Mouse (Mus musculus): ENCODE results near the gene Trim63. TPM values are rescaled to one million over a fixed set of nuclear protein-coding genes. Genes with fewer than 3 reads are reported as not detected.

Gene Trim63
- polyA plus RNA-seq, 1 experiment = 0.07 TPM

- Histone ChIP-seq H3K4me1 (ENCODE audit: control insufficient read depth, insufficient read depth, low read length) (no peaks in the 10 kb centered on the region), H3K4me3 (replicated peaks; ENCODE audit: insufficient read depth, low read depth, low read length) (no peak overlapping the region), H3K27ac (ENCODE audit: insufficient read depth, low read length) (no peak overlapping the region), H3K27me3 (ENCODE audit: control insufficient read depth, insufficient read depth, low read length) (no peaks in the 10 kb centered on the region)
- no peak for DNase-seq
- TF ChIP-seq CTCF (IDR thresholded peaks at IDR 0.05; ENCODE audit: borderline replicate concordance, insufficient read depth, low read depth, low read length) (no peak), POLR2A (IDR thresholded peaks at IDR 0.05; ENCODE audit: borderline replicate concordance, insufficient read depth, low read length) (no peak)
- 20% methylated on average over 9 of the region's 9 CpGs for WGBS
These were observed 47.7 kb downstream of the Trim63 start for GRCm38 (mm10) chr4:134362586-134362985.

- Histone ChIP-seq H3K4me3 (replicated peaks; ENCODE audit: insufficient read depth, low read depth, low read length) (no peak overlapping the region), H3K27me3 (ENCODE audit: control insufficient read depth, insufficient read depth, low read length) (no peaks in the 10 kb centered on the region), H3K4me1 (ENCODE audit: control insufficient read depth, insufficient read depth, low read length) (no peaks in the 10 kb centered on the region), H3K27ac (ENCODE audit: insufficient read depth, low read length) (no peak overlapping the region)
- DNase-seq = no peak
- TF ChIP-seq POLR2A (IDR thresholded peaks at IDR 0.05; ENCODE audit: borderline replicate concordance, insufficient read depth, low read length) = no peak
- WGBS = 41% methylated on average over 5 of the region's 5 CpGs
These were observed 50.4 kb downstream of the Trim63 start for GRCm38 (mm10) chr4:134365280-134365679.

- peak in 1 of 2 experiments; percentile 30 for DNase-seq
- Histone ChIP-seq H3K27ac (ENCODE audit: insufficient read depth, low read length) (no peak overlapping the region), H3K4me3 (replicated peaks; ENCODE audit: insufficient read depth, low read depth, low read length) (peak overlapping the region; percentile 66), H3K4me1 (ENCODE audit: control insufficient read depth, insufficient read depth, low read length) (peaks cover 5% of the 10 kb centered on the region; the same call in 1 of the 2 replicates), H3K27me3 (ENCODE audit: control insufficient read depth, insufficient read depth, low read length) (no peaks in the 10 kb centered on the region)
- TF ChIP-seq POLR2A (IDR thresholded peaks at IDR 0.05; ENCODE audit: borderline replicate concordance, insufficient read depth, low read length) (no peak), CTCF (IDR thresholded peaks at IDR 0.05; ENCODE audit: borderline replicate concordance, insufficient read depth, low read depth, low read length) (no peak)
- WGBS = 4% methylated on average over 18 of the region's 18 CpGs
These were observed 55.8 kb downstream of the Trim63 start for GRCm38 (mm10) chr4:134370649-134371221.

GRCm38 (mm10) chr4:134371316-134371855, 56.5 kb downstream of the Trim63 start:
- Histone ChIP-seq H3K4me3 (replicated peaks; ENCODE audit: insufficient read depth, low read depth, low read length) (peak overlapping the region; percentile 66), H3K4me1 (ENCODE audit: control insufficient read depth, insufficient read depth, low read length) (peaks cover 5% of the 10 kb centered on the region; the same call in 1 of the 2 replicates), H3K27ac (ENCODE audit: insufficient read depth, low read length) (no peak overlapping the region), H3K27me3 (ENCODE audit: control insufficient read depth, insufficient read depth, low read length) (no peaks in the 10 kb centered on the region)
- 0% methylated on average over 17 of the region's 17 CpGs for WGBS
- TF ChIP-seq CTCF (IDR thresholded peaks at IDR 0.05; ENCODE audit: borderline replicate concordance, insufficient read depth, low read depth, low read length) = no peak
- no peak for TF ChIP-seq POLR2A (IDR thresholded peaks at IDR 0.05; ENCODE audit: borderline replicate concordance, insufficient read depth, low read length)
- peak; percentile 33 to 54 for DNase-seq

GRCm38 (mm10) chr4:134372294-134372747, 57.4 kb downstream of the Trim63 start:
- under 1% methylated on average over 16 of the region's 16 CpGs for WGBS
- Histone ChIP-seq H3K27me3 (ENCODE audit: control insufficient read depth, insufficient read depth, low read length) (no peaks in the 10 kb centered on the region), H3K27ac (ENCODE audit: insufficient read depth, low read length) (no peak overlapping the region), H3K4me1 (ENCODE audit: control insufficient read depth, insufficient read depth, low read length) (peaks cover 5% of the 10 kb centered on the region; the same call in 1 of the 2 replicates), H3K4me3 (replicated peaks; ENCODE audit: insufficient read depth, low read depth, low read length) (peak overlapping the region; percentile 66)
- peak; percentile 86 to 88 for DNase-seq
- TF ChIP-seq POLR2A (IDR thresholded peaks at IDR 0.05; ENCODE audit: borderline replicate concordance, insufficient read depth, low read length) = peak; percentile 24; the same call in 1 of the 2 replicates
- no peak for TF ChIP-seq CTCF (IDR thresholded peaks at IDR 0.05; ENCODE audit: borderline replicate concordance, insufficient read depth, low read depth, low read length)

- 66% methylated on average over 8 of the region's 8 CpGs for WGBS
- H3K4me1 ChIP-seq (ENCODE audit: control insufficient read depth, insufficient read depth, low read length) = peaks cover 5% of the 10 kb centered on the region; the same call in 1 of the 2 replicates
- no peak for DNase-seq
- no peak overlapping the region for H3K27ac ChIP-seq (ENCODE audit: insufficient read depth, low read length)
- no peak for TF ChIP-seq CTCF (IDR thresholded peaks at IDR 0.05; ENCODE audit: borderline replicate concordance, insufficient read depth, low read depth, low read length)
- TF ChIP-seq POLR2A (IDR thresholded peaks at IDR 0.05; ENCODE audit: borderline replicate concordance, insufficient read depth, low read length) = no peak
- no peaks in the 10 kb centered on the region for H3K27me3 ChIP-seq (ENCODE audit: control insufficient read depth, insufficient read depth, low read length)
- H3K4me3 ChIP-seq (replicated peaks; ENCODE audit: insufficient read depth, low read depth, low read length) = no peak overlapping the region
These were observed 58.4 kb downstream of the Trim63 start for GRCm38 (mm10) chr4:134373295-134373694.

GRCm38 (mm10) chr4:134374306-134374705, 59.4 kb downstream of the Trim63 start:
- 61% methylated on average over 1 of the region's 1 CpGs for WGBS

GRCm38 (mm10) chr4:134378089-134378615, 63.2 kb downstream of the Trim63 start:
- H3K4me3 ChIP-seq (replicated peaks; ENCODE audit: insufficient read depth, low read depth, low read length) = no peak overlapping the region
- no peak overlapping the region for H3K27ac ChIP-seq (ENCODE audit: insufficient read depth, low read length)
- H3K4me1 ChIP-seq (ENCODE audit: control insufficient read depth, insufficient read depth, low read length) = no peaks in the 10 kb centered on the region
- no peak for DNase-seq
- no peaks in the 10 kb centered on the region for H3K27me3 ChIP-seq (ENCODE audit: control insufficient read depth, insufficient read depth, low read length)
- WGBS = 49% methylated on average over 10 of the region's 10 CpGs
- no peak for TF ChIP-seq POLR2A (IDR thresholded peaks at IDR 0.05; ENCODE audit: borderline replicate concordance, insufficient read depth, low read length)

More at GRCm38 (mm10) chr4:134374306-134374705, 59.4 kb downstream of the Trim63 start:
- no peak for DNase-seq
- Histone ChIP-seq H3K27ac (ENCODE audit: insufficient read depth, low read length) (no peak overlapping the region), H3K4me3 (replicated peaks; ENCODE audit: insufficient read depth, low read depth, low read length) (no peak overlapping the region), H3K4me1 (ENCODE audit: control insufficient read depth, insufficient read depth, low read length) (peaks cover 5% of the 10 kb centered on the region; the same call in 1 of the 2 replicates), H3K27me3 (ENCODE audit: control insufficient read depth, insufficient read depth, low read length) (no peaks in the 10 kb centered on the region)
- TF ChIP-seq POLR2A (IDR thresholded peaks at IDR 0.05; ENCODE audit: borderline replicate concordance, insufficient read depth, low read length) = no peak
- TF ChIP-seq CTCF (IDR thresholded peaks at IDR 0.05; ENCODE audit: borderline replicate concordance, insufficient read depth, low read depth, low read length) = no peak

Other genes with a start within 250 kb of the Trim63 start
- 2.6 and 2.8 TPM in 2 replicates for gene Cd52, start 220.0 kb upstream of the Trim63 start, polyA plus RNA-seq (2012; rRNA removed)
- gene Ubxn11, start 212.6 kb upstream of the Trim63 start, polyA plus RNA-seq (2012; rRNA removed) = 14.8 and 15.0 TPM in 2 replicates
- 238 and 258 TPM in 2 replicates for gene Sh3bgrl3, start 186.3 kb upstream of the Trim63 start, polyA plus RNA-seq (2012; rRNA removed)
- gene Cep85, start 128.0 kb upstream of the Trim63 start, polyA plus RNA-seq (2012; rRNA removed) = 24.8 and 25.2 TPM in 2 replicates
- not detected in 2 replicates for gene Gm7534, start 112.1 kb upstream of the Trim63 start, polyA plus RNA-seq (2012; rRNA removed)
- 0.08 TPM in 1 of 2 replicates, not detected in the other for gene Catsper4, start 87.7 kb upstream of the Trim63 start, polyA plus RNA-seq (2012; rRNA removed)
- 0.55 and 0.56 TPM in 2 replicates for gene Cnksr1, start 76.7 kb upstream of the Trim63 start, polyA plus RNA-seq (2012; rRNA removed)
- 0.52 and 0.84 TPM in 2 replicates for gene E130218I03Rik, start 71.5 kb upstream of the Trim63 start, polyA plus RNA-seq (2012; rRNA removed)
- gene Zfp593, start 69.5 kb upstream of the Trim63 start, polyA plus RNA-seq (2012; rRNA removed) = 10.7 and 11.7 TPM in 2 replicates
- 1.8 and 1.9 TPM in 2 replicates for gene Gm30191, start 68.2 kb upstream of the Trim63 start, polyA plus RNA-seq (2012; rRNA removed)
- gene Grrp1, start 61.0 kb upstream of the Trim63 start, polyA plus RNA-seq (2012; rRNA removed) = 6.6 and 7.6 TPM in 2 replicates
- 8.9 and 9.6 TPM in 2 replicates for gene Pdik1l, start 27.2 kb upstream of the Trim63 start, polyA plus RNA-seq (2012; rRNA removed)
- 0.13 and 0.20 TPM in 2 replicates for gene Slc30a2, start 28.1 kb downstream of the Trim63 start, polyA plus RNA-seq (2012; rRNA removed)
- 10.3 and 13.0 TPM in 2 replicates for gene Extl1, start 68.7 kb downstream of the Trim63 start, polyA plus RNA-seq (2012; rRNA removed)
- gene Pafah2, start 81.2 kb downstream of the Trim63 start, polyA plus RNA-seq (2012; rRNA removed) = 7.1 and 8.9 TPM in 2 replicates
- 361 and 454 TPM in 2 replicates for gene Stmn1, start 153.2 kb downstream of the Trim63 start, polyA plus RNA-seq (2012; rRNA removed)
- gene Paqr7, start 181.6 kb downstream of the Trim63 start, polyA plus RNA-seq (2012; rRNA removed) = 86.0 and 99.2 TPM in 2 replicates
- gene Aunip, start 195.9 kb downstream of the Trim63 start, polyA plus RNA-seq (2012; rRNA removed) = 0.24 and 0.65 TPM in 2 replicates
- 146 and 148 TPM in 2 replicates for gene Mtfr1l, start 220.3 kb downstream of the Trim63 start, polyA plus RNA-seq (2012; rRNA removed)
- gene Selenon, start 237.0 kb downstream of the Trim63 start, polyA plus RNA-seq (2012; rRNA removed) = 37.8 and 43.1 TPM in 2 replicates

Data from cerebellum, adult 2 months (tissue).